In the genomic region with DNA sequence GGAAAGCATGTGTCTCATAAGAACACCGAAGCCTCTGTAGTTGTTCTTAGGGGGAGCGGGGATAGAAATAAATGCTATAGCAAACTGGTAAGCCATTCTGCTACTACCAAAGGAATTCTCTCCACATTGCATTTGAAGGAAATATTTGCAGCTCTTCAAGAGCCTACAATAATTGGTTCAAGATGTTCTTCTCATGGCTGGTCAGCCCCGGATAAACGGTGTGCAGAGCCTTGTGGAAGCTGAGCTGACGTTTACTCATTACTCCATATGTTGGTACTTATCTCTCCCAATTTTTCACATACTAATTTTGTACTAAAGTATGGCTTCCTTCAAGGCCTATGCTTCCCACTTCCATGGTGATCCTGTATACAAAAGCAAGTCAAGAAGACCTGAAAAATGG, we compare ENCODE assay signal across 25 mouse cellular contexts.
DNase-seq lines count a peak whose midpoint lies in the region; ATAC-seq and TF ChIP-seq lines count a peak whose summit lies in the region.
"Had no signal": no experiment of that assay in that cellular context is flagged by ENCODE, and none has a peak within 500 bp of the region (broad histone marks: within the 10 kb centered on the region; RNA-seq: fewer than 3 reads in every experiment).

No protein-coding gene starts in this region.

- no peak overlapping the region for H3K9ac ChIP-seq in embryonic facial prominence, embryonic 11.5 days (replicated peaks; ENCODE audit: low read length)
- no peak overlapping the region for H3K9ac ChIP-seq in intestine, postnatal 0 days (ENCODE audit: low read depth, low read length)
- H3K9ac ChIP-seq: embryonic facial prominence, embryonic 15.5 days; forebrain, embryonic 12.5 days; heart, embryonic 15.5 days; hindbrain, embryonic 14.5 days; intestine, embryonic 15.5 days had no signal

- no peak overlapping the region for H3K4me2 ChIP-seq in embryonic facial prominence, embryonic 11.5 days (ENCODE audit: low read depth, low read length)
- H3K4me2 ChIP-seq in myocyte (ENCODE audit: low read depth), result peak overlapping the region; percentile 87
- H3K4me2 ChIP-seq in intestine, postnatal 0 days (replicated peaks; ENCODE audit: low read depth), result no peak overlapping the region
- H3K4me2 ChIP-seq: embryonic facial prominence, embryonic 15.5 days; forebrain, embryonic 12.5 days; heart, embryonic 11.5 days; heart, embryonic 15.5 days; hindbrain, embryonic 14.5 days; intestine, embryonic 15.5 days had no signal

- H3K79me2 ChIP-seq in myocyte (ENCODE audit: control insufficient read depth, insufficient read depth), result peaks cover 76% of the 10 kb centered on the region

- 49% methylated on average over 5 of the region's 5 CpGs for WGBS in embryonic facial prominence, embryonic 11.5 days
- WGBS in intestine, postnatal 0 days, result 75% methylated on average over 5 of the region's 5 CpGs
- 84% methylated on average over 5 of the region's 5 CpGs for WGBS in forebrain, embryonic 10.5 days

- no peak for ATAC-seq in megakaryocyte, adult 5-6 weeks (ENCODE audit: poor library complexity, severe bottlenecking)
- ATAC-seq in embryonic facial prominence, embryonic 11.5 days (replicated peaks; ENCODE audit: insufficient number of reproducible peaks, low FRiP score, low TSS enrichment, low read depth), result no peak
- no peak for ATAC-seq in intestine, postnatal 0 days
- ATAC-seq: activated CD4-positive, CD25-positive, alpha-beta regulatory T cell, adult 4 months; forebrain, embryonic 16.5 days; intestine, embryonic 15.5 days; Patski had no signal

- peaks cover 5% of the 10 kb centered on the region for H3K36me3 ChIP-seq in megakaryocyte, embryonic 14.5 days (replicated peaks; ENCODE audit: low read length)
- no peaks in the 10 kb centered on the region for H3K36me3 ChIP-seq in embryonic facial prominence, embryonic 11.5 days (replicated peaks; ENCODE audit: control insufficient read depth, insufficient read depth, low read depth, low read length)
- no peaks in the 10 kb centered on the region for H3K36me3 ChIP-seq in myocyte (ENCODE audit: control insufficient read depth, insufficient read depth)
- no peaks in the 10 kb centered on the region for H3K36me3 ChIP-seq in intestine, postnatal 0 days (ENCODE audit: control insufficient read depth, insufficient read depth)
- no peaks in the 10 kb centered on the region for H3K36me3 ChIP-seq in forebrain, embryonic 10.5 days (replicated peaks)
- H3K36me3 ChIP-seq: embryonic facial prominence, embryonic 15.5 days; forebrain, embryonic 12.5 days; heart, embryonic 15.5 days; intestine, embryonic 15.5 days had no signal

- H3K27me3 ChIP-seq in megakaryocyte, embryonic 14.5 days (replicated peaks), result no peaks in the 10 kb centered on the region
- no peaks in the 10 kb centered on the region for H3K27me3 ChIP-seq in embryonic facial prominence, embryonic 11.5 days (ENCODE audit: control insufficient read depth, insufficient read depth, low read length)
- no peaks in the 10 kb centered on the region for H3K27me3 ChIP-seq in myocyte (ENCODE audit: control insufficient read depth, insufficient read depth, insufficient read length)
- H3K27me3 ChIP-seq in intestine, postnatal 0 days (replicated peaks; ENCODE audit: control insufficient read depth, insufficient read depth, low read length), result no peaks in the 10 kb centered on the region
- no peaks in the 10 kb centered on the region for H3K27me3 ChIP-seq in forebrain, embryonic 10.5 days (ENCODE audit: poor library complexity, severe bottlenecking)
- H3K27me3 ChIP-seq: embryonic facial prominence, embryonic 15.5 days; forebrain, embryonic 12.5 days; heart, embryonic 15.5 days; intestine, embryonic 15.5 days; Patski had no signal

- peak; percentile 35 for DNase-seq in embryonic facial prominence, embryonic 11.5 days (ENCODE audit: low spot score)
- no peak for DNase-seq in left cerebral cortex, postnatal 25 days (ENCODE audit: low spot score in 2 of 2)
- DNase-seq in forebrain, embryonic 10.5 days (ENCODE audit: extremely low spot score, low spot score), result no peak
- DNase-seq: adrenal gland, postnatal 14 days; B cell, adult 2 months; cerebellum, adult 18-20 months; cerebellum, adult 9-11 months; cerebellum, postnatal 36 days; gastrocnemius, postnatal 10 days; heart, adult 2 months; heart, postnatal 14 days had no signal

- H3K9me3 ChIP-seq in megakaryocyte, embryonic 14.5 days, result no peaks in the 10 kb centered on the region
- H3K9me3 ChIP-seq in embryonic facial prominence, embryonic 11.5 days (replicated peaks; ENCODE audit: control insufficient read depth, low read length), result no peaks in the 10 kb centered on the region
- H3K9me3 ChIP-seq in intestine, postnatal 0 days (ENCODE audit: control insufficient read depth), result no peaks in the 10 kb centered on the region
- H3K9me3 ChIP-seq in forebrain, embryonic 10.5 days, result no peaks in the 10 kb centered on the region
- H3K9me3 ChIP-seq: embryonic facial prominence, embryonic 15.5 days; forebrain, embryonic 12.5 days; heart, embryonic 15.5 days; intestine, embryonic 15.5 days had no signal

- peak overlapping the region; percentile 58 for H3K27ac ChIP-seq in bone marrow macrophage, adult 2 months (ENCODE audit: insufficient read depth, low read depth, low read length)
- H3K27ac ChIP-seq in embryonic facial prominence, embryonic 11.5 days (replicated peaks; ENCODE audit: low read depth, low read length), result no peak overlapping the region
- no peak overlapping the region for H3K27ac ChIP-seq in intestine, postnatal 0 days (ENCODE audit: low read depth, low read length)
- no peak overlapping the region for H3K27ac ChIP-seq in forebrain, embryonic 10.5 days
- H3K27ac ChIP-seq: embryonic facial prominence, embryonic 15.5 days; forebrain, embryonic 12.5 days; heart, adult 2 months; heart, embryonic 15.5 days; hindbrain, embryonic 14.5 days; intestine, embryonic 15.5 days had no signal

- intact Hi-C loops in left cerebral cortex, postnatal 25 days (cut with DNase I), result loop anchor here (10.0 kb wide), 1 partner anchor 289 kb away; no protein-coding TSS in a partner anchor

- TF ChIP-seq POLR2A in bone marrow macrophage, adult 2 months (IDR thresholded peaks at IDR 0.05; ENCODE audit: borderline replicate concordance, low read depth, low read length), result no peak
- TF ChIP-seq POLR2A in myocyte (IDR thresholded peaks at IDR 0.05; ENCODE audit: insufficient read length, low read depth), result no peak

- TF ChIP-seq CTCF in bone marrow macrophage, adult 2 months (IDR thresholded peaks at IDR 0.05; ENCODE audit: low read depth, low read length), result no peak
- TF ChIP-seq CTCF in intestine, postnatal 0 days (IDR thresholded peaks at IDR 0.05; ENCODE audit: low read depth), result no peak

- peaks cover 23% of the 10 kb centered on the region; the same call in 1 of the 2 replicates for H3K4me1 ChIP-seq in megakaryocyte, embryonic 14.5 days
- H3K4me1 ChIP-seq in bone marrow macrophage, adult 2 months (ENCODE audit: control insufficient read depth, insufficient read depth, low read length), result peaks cover 2% of the 10 kb centered on the region; the same call in 1 of the 2 replicates
- H3K4me1 ChIP-seq in embryonic facial prominence, embryonic 11.5 days (ENCODE audit: control insufficient read depth, insufficient read depth, low read length), result no peaks in the 10 kb centered on the region
- H3K4me1 ChIP-seq in intestine, postnatal 0 days (replicated peaks; ENCODE audit: control insufficient read depth, insufficient read depth, low read length), result no peaks in the 10 kb centered on the region
- H3K4me1 ChIP-seq in forebrain, embryonic 10.5 days, result 0 out of 2 replicates have a peak, but pooled peaks cover 7% of the 10 kb centered on the region
- H3K4me1 ChIP-seq: embryonic facial prominence, embryonic 15.5 days; forebrain, embryonic 12.5 days; heart, embryonic 15.5 days; intestine, embryonic 15.5 days had no signal

- peak overlapping the region; percentile 88 for H3K4me3 ChIP-seq in megakaryocyte, embryonic 14.5 days (replicated peaks)
- H3K4me3 ChIP-seq in bone marrow macrophage, adult 2 months (ENCODE audit: insufficient read depth, low read length), result peak overlapping the region; percentile 19
- no peak overlapping the region for H3K4me3 ChIP-seq in embryonic facial prominence, embryonic 11.5 days (ENCODE audit: low read depth, low read length)
- H3K4me3 ChIP-seq in myocyte, result peak overlapping the region; percentile 54
- H3K4me3 ChIP-seq in intestine, postnatal 0 days (ENCODE audit: low read depth, low read length), result no peak overlapping the region
- H3K4me3 ChIP-seq in forebrain, embryonic 10.5 days, result no peak overlapping the region
- H3K4me3 ChIP-seq: embryonic facial prominence, embryonic 15.5 days; forebrain, embryonic 12.5 days; heart, adult 2 months; heart, embryonic 15.5 days; intestine, embryonic 15.5 days had no signal

- H3ac ChIP-seq in myocyte (ENCODE audit: control insufficient read depth, insufficient read length), result no peak overlapping the region

TF ChIP-seq in myocyte, 11 proteins besides CTCF, POLR2A, EP300 and RAD21:
- TF ChIP-seq POLR2AphosphoS2 (IDR thresholded peaks at IDR 0.05; ENCODE audit: insufficient read length, low read depth) (no peak), CEBPB (IDR thresholded peaks at IDR 0.05; ENCODE audit: insufficient read depth, poor library complexity, severe bottlenecking) (no peak), E2F4 (IDR thresholded peaks at IDR 0.05; ENCODE audit: insufficient read depth) (no peak), MAX (IDR thresholded peaks at IDR 0.05; ENCODE audit: low read depth) (no peak), SRF (IDR thresholded peaks at IDR 0.05; ENCODE audit: control insufficient read depth, insufficient read length, low read depth) (no peak), REST (IDR thresholded peaks at IDR 0.05; ENCODE audit: insufficient read depth, insufficient read length) (no peak), TCF12 (IDR thresholded peaks at IDR 0.05; ENCODE audit: insufficient read depth, poor library complexity, severe bottlenecking) (no peak), USF1 (IDR thresholded peaks at IDR 0.05; ENCODE audit: low read depth) (no peak), MYOG (IDR thresholded peaks at IDR 0.05; ENCODE audit: control insufficient read depth in 1 of 3, insufficient read depth in 1 of 3, insufficient read length in 2 of 3, low read depth in 2 of 3) (no peak), MYOD1 (IDR thresholded peaks at IDR 0.05; ENCODE audit: control insufficient read depth in 1 of 3, insufficient read length in 2 of 3, low read depth in 2 of 3) (no peak), TCF3 (IDR thresholded peaks at IDR 0.05; ENCODE audit: insufficient read length, low read depth) (no peak)

Comparison
In these comparisons a context has a peak if more than half of its experiments do, and no peak if none do; other contexts are left out.
1. H3K4me3 ChIP-seq: peak in megakaryocyte, embryonic 14.5 days (single experiment), bone marrow macrophage, adult 2 months (single experiment) and myocyte (single experiment); none in embryonic facial prominence, embryonic 11.5 days (single experiment), intestine, postnatal 0 days (single experiment) and forebrain, embryonic 10.5 days (single experiment).